Mouse (Mus musculus) intestine, embryonic 14.5 days (tissue): ENCODE results near the gene Chrna5. TPM values are rescaled to one million over a fixed set of nuclear protein-coding genes. Genes with fewer than 3 reads are reported as not detected.

Source experiments
- ATAC-seq: fragments of 200-750 bp; cut with Nextera tagmentation; replicated peaks from 2 replicates; pipeline ENCODE4 v1.8.0; 2017; ENCODE audit warnings: low read depth, moderate number of reproducible peaks, moderate TSS enrichment, moderate library complexity; ENCODE audit not compliant: low FRiP score, low TSS enrichment
- DNase-seq: peaks from one replicate; pipeline ENCODE4 v3.0.0-alpha.2; 2018; ENCODE audit warnings: low spot score
- H3K27ac ChIP-seq: fragments of 300-500 bp; sonication (generic); 2 replicates; pipeline ENCODE4 v1.5.1; 2014; ENCODE audit warnings: low read depth, mild to moderate bottlenecking, control low read depth
- H3K27me3 ChIP-seq: fragments of 300-500 bp; sonication (generic); replicated peaks from 2 replicates; pipeline ENCODE4 v1.6.1; 2014; ENCODE audit warnings: low read length, control low read depth; ENCODE audit not compliant: control insufficient read depth, insufficient read depth
- H3K36me3 ChIP-seq: fragments of 300-500 bp; sonication (generic); 2 replicates; pipeline ENCODE4 v1.6.1; 2014; ENCODE audit warnings: low read length, control low read depth; ENCODE audit not compliant: control insufficient read depth, insufficient read depth
- H3K4me1 ChIP-seq: fragments of 300-500 bp; sonication (generic); replicated peaks from 2 replicates; pipeline ENCODE4 v1.6.1; 2014; ENCODE audit warnings: low read length, control low read depth, mixed read lengths; ENCODE audit not compliant: control insufficient read depth, insufficient read depth
- H3K4me2 ChIP-seq: fragments of 300-500 bp; sonication (generic); 2 replicates; pipeline ENCODE4 v1.6.1; 2014; ENCODE audit warnings: low read length
- H3K4me3 ChIP-seq: fragments of 300-500 bp; sonication (generic); 2 replicates; pipeline ENCODE4 v1.5.1; 2014; ENCODE audit warnings: low read depth, low read length, control low read depth, mixed read lengths
- H3K9ac ChIP-seq: fragments of 300-500 bp; sonication (generic); 2 replicates; pipeline ENCODE4 v1.6.1; 2014; ENCODE audit warnings: mild to moderate bottlenecking, low read length
- H3K9me3 ChIP-seq: fragments of 300-500 bp; sonication (generic); 2 replicates; pipeline ENCODE4 v1.6.1; 2016; ENCODE audit warnings: low read length, control low read depth; ENCODE audit not compliant: control insufficient read depth
- WGBS: fragments of 180-500 bp; shearing (Covaris S2); extraction: QIAGEN DNeasy Blood & Tissue Kit; methylation state at CpG from one replicate; pipeline ENCODE4 v1.1.7; 2014; 5-methylcytosine and 5-hydroxymethylcytosine counted together
- polyA plus RNA-seq: library from polyadenylated mRNA; unstranded; fragments of >200 nt; fragmentation: Nextera tagmentation; extraction: Ambion mirVana; gene quantifications from 2 replicates; pipeline ENCODE4 v1.2.1, GENCODE M21; 2014

The Chrna5 gene
- polyA plus RNA-seq, 1 experiment from 2014 or later: 5.3 TPM

- DNase-seq (no peak), ATAC-seq (no peak)
- H3K36me3 ChIP-seq: no peaks in the 10 kb centered on the region
- no peak overlapping the region for H3K27ac ChIP-seq
- 66% methylated on average over 2 of the region's 2 CpGs for WGBS
- no peaks in the 10 kb centered on the region for H3K4me1 ChIP-seq
- no peak overlapping the region for H3K9ac ChIP-seq
- H3K9me3 ChIP-seq: no peaks in the 10 kb centered on the region
- H3K4me3 ChIP-seq: no peak overlapping the region
- H3K27me3 ChIP-seq: no peaks in the 10 kb centered on the region
- H3K4me2 ChIP-seq: no peak overlapping the region
These were observed 74.8 kb downstream of the Chrna5 start for GRCm38 (mm10) chr9:55055386-55055930.

Other genes starting within 250 kb of the Chrna5 start
- 162 and 170 TPM in 2 replicates for gene Wdr61, start 246.4 kb upstream of the Chrna5 start, polyA plus RNA-seq
- 15.9 and 22.6 TPM in 2 replicates for gene Crabp1, start 216.1 kb upstream of the Chrna5 start, polyA plus RNA-seq
- gene Ireb2, start 117.1 kb upstream of the Chrna5 start, polyA plus RNA-seq: 39.4 and 46.0 TPM in 2 replicates
- gene Hykk, start 63.6 kb upstream of the Chrna5 start, polyA plus RNA-seq: 3.8 and 3.9 TPM in 2 replicates
- gene Psma4, start 30.1 kb upstream of the Chrna5 start, polyA plus RNA-seq: 285 and 292 TPM in 2 replicates
- gene AY074887, start 29.9 kb upstream of the Chrna5 start, polyA plus RNA-seq: 1.3 and 1.6 TPM in 2 replicates
- 20.6 and 23.9 TPM in 2 replicates for gene Chrna3, start 45.7 kb downstream of the Chrna5 start, polyA plus RNA-seq
- 11.9 and 12.0 TPM in 2 replicates for gene Chrnb4, start 67.9 kb downstream of the Chrna5 start, polyA plus RNA-seq
- 33.2 and 33.8 TPM in 2 replicates for gene Ube2q2, start 168.0 kb downstream of the Chrna5 start, polyA plus RNA-seq
- gene Fbxo22, start 228.0 kb downstream of the Chrna5 start, polyA plus RNA-seq: 57.5 and 63.0 TPM in 2 replicates